Mouse (Mus musculus) heart, embryonic 16.5 days (tissue): Measurements from ENCODE around the gene Itprid1. TPM values are rescaled to one million over a fixed set of nuclear protein-coding genes. Genes with fewer than 3 reads are reported as not detected.
A peak's percentile ranks its signal among the peaks of the same experiment; 100 is the strongest.

Experiments used
- ATAC-seq: fragments of 200-750 bp; cut with Nextera tagmentation; replicated peaks from 2 replicates; pipeline ENCODE4 v1.8.0; 2017; ENCODE audit warnings: moderate number of reproducible peaks; ENCODE audit not compliant: insufficient read depth, low FRiP score; ENCODE audit errors: extremely low read depth
- H3K27ac ChIP-seq: fragments of 300-500 bp; sonication (generic); 2 replicates; pipeline ENCODE4 v1.5.1; 2014; ENCODE audit warnings: mild to moderate bottlenecking, low read length, control low read depth, moderate library complexity
- H3K27me3 ChIP-seq: fragments of 300-500 bp; sonication (generic); 2 replicates; pipeline ENCODE4 v1.6.1; 2014; ENCODE audit warnings: low read length, mixed read lengths; ENCODE audit not compliant: control insufficient read depth, insufficient read depth
- H3K36me3 ChIP-seq: fragments of 300-500 bp; sonication (generic); 2 replicates; pipeline ENCODE4 v1.6.1; 2014; ENCODE audit not compliant: control insufficient read depth, insufficient read depth
- H3K4me1 ChIP-seq: fragments of 300-500 bp; sonication (generic); 2 replicates; pipeline ENCODE4 v1.6.1; 2014; ENCODE audit warnings: low read length, mixed read lengths; ENCODE audit not compliant: control insufficient read depth, insufficient read depth
- H3K4me2 ChIP-seq: fragments of 300-500 bp; sonication (generic); 2 replicates; pipeline ENCODE4 v1.6.1; 2014; ENCODE audit warnings: low read depth, mild to moderate bottlenecking, control low read depth, low read length
- H3K4me3 ChIP-seq: fragments of 300-500 bp; sonication (generic); 2 replicates; pipeline ENCODE4 v1.5.1; 2014; ENCODE audit warnings: mild to moderate bottlenecking, control low read depth, low read length
- H3K9ac ChIP-seq: fragments of 300-500 bp; sonication (generic); 2 replicates; pipeline ENCODE4 v1.6.1; 2014; ENCODE audit warnings: low read length, control low read depth
- H3K9me3 ChIP-seq: fragments of 300-500 bp; sonication (generic); replicated peaks from 2 replicates; pipeline ENCODE4 v1.6.1; 2016; ENCODE audit warnings: low read length; ENCODE audit not compliant: control insufficient read depth
- WGBS: fragments of 180-500 bp; shearing (Covaris S2); extraction: QIAGEN DNeasy Blood & Tissue Kit; methylation state at CpG from one replicate; pipeline ENCODE4 v1.1.7; 2014; 5-methylcytosine and 5-hydroxymethylcytosine counted together
- polyA plus RNA-seq: library from polyadenylated mRNA; unstranded; fragments of >200 nt; fragmentation: Nextera tagmentation; extraction: Ambion mirVana; gene quantifications from 2 replicates; pipeline ENCODE4 v1.2.1, GENCODE M21; 2015

The Itprid1 gene
- polyA plus RNA-seq, 1 experiment from 2014 or later, result 0.04 TPM

DNA sequence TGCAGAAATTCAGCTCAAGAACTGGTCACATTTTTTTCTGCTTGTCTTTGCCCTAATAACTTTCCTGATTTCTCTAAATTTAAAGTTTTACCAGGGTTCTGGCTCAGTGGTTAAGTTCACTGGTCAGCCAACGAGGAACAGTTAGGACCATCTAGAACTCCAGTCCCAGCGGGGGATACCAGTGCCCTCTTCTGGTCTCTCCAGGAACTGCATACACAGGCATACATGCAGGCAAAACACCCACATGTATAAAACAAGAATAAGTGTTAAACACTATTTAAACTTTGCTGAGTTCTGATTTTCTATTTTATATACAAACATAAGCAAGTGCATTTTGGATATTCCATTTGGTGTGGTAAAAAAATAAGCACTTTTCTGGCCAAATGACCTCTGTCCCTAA is 188.8 kb downstream of the Itprid1 start:
- ATAC-seq, result no peak
- peaks cover 2% of the 10 kb centered on the region; the same call in 1 of the 2 replicates for H3K4me1 ChIP-seq
- H3K27ac ChIP-seq, result no peak overlapping the region
- H3K27me3 ChIP-seq, result no peaks in the 10 kb centered on the region
- WGBS, result 62% methylated on average over 2 of the region's 2 CpGs
- no peaks in the 10 kb centered on the region for H3K36me3 ChIP-seq
- H3K9me3 ChIP-seq, result no peaks in the 10 kb centered on the region
- H3K4me2 ChIP-seq, result no peak overlapping the region
- H3K4me3 ChIP-seq, result no peak overlapping the region
- no peak overlapping the region for H3K9ac ChIP-seq

GRCm38 (mm10) chr6:56027318-56027717 is 190.6 kb downstream of the Itprid1 start:
- Histone ChIP-seq H3K27ac (no peak overlapping the region), H3K36me3 (no peaks in the 10 kb centered on the region), H3K27me3 (no peaks in the 10 kb centered on the region), H3K9ac (no peak overlapping the region), H3K4me3 (no peak overlapping the region), H3K9me3 (no peaks in the 10 kb centered on the region), H3K4me1 (peaks cover 2% of the 10 kb centered on the region; the same call in 1 of the 2 replicates), H3K4me2 (no peak overlapping the region)
- peak; percentile 28; the same call in 1 of the 2 replicates for ATAC-seq
- 57% methylated on average over 6 of the region's 6 CpGs for WGBS

DNA sequence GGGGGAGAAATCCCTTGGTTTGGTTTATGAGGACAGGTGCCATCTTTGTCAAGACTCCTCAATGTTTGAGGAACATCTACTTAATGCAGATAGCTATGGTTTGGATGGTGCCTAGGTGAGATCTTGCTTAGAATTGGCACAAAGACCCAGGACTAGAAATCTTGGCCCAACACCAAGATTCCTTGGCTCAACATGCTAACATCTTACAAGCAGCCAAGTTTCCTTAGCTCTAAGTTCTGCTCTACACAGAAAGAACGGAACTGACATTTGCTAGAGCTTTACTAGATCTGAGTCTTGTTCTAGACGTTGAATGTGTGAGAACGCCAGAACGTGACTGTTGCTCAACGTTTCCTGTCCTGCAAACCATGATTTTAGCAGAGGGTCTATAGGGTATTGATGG is 191.3 kb downstream of the Itprid1 start:
- Histone ChIP-seq H3K4me1 (peaks cover 2% of the 10 kb centered on the region; the same call in 1 of the 2 replicates), H3K36me3 (no peaks in the 10 kb centered on the region), H3K27ac (no peak overlapping the region), H3K4me3 (no peak overlapping the region), H3K4me2 (no peak overlapping the region), H3K27me3 (no peaks in the 10 kb centered on the region), H3K9ac (no peak overlapping the region), H3K9me3 (no peaks in the 10 kb centered on the region)
- ATAC-seq, result no peak
- WGBS, result 84% methylated on average over 5 of the region's 5 CpGs

Other genes starting within 250 kb of the Itprid1 start
- gene Neurod6, start 155.6 kb upstream of the Itprid1 start, polyA plus RNA-seq, result not detected in 2 replicates
- 2.2 and 3.2 TPM in 2 replicates for gene Ppp1r17, start 180.6 kb downstream of the Itprid1 start, polyA plus RNA-seq